Comparison of ENCODE assay signal across 10 mouse cellular contexts in the genomic region with DNA sequence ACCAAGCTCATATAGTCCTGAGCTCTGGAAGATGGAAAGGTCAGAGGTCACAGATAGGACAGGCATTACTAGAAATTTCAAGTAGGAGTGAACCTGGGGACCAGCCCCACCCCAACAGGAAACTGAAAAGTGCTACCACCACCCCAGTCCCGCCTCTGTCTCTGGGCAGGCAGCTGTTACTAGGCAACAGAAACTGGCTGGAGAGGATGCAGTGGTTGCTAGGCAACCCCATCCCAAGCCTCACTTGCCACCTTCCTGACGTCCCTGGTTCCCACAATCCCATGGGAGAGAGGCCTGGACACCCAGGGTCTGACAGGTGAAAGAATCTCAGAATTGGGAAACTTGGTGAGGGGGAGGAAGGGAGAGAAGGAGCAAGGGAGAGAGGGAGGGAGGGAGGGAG. TPM values are rescaled to one million over a fixed set of nuclear protein-coding genes. Genes with fewer than 3 reads are reported as not detected.
DNase-seq lines count a peak whose midpoint lies in the region; ATAC-seq lines count a peak whose summit lies in the region.
"Had no signal": no experiment of that assay in that cellular context is flagged by ENCODE, and none has a peak within 500 bp of the region (broad histone marks: within the 10 kb centered on the region; RNA-seq: fewer than 3 reads in every experiment).

No protein-coding gene starts in this region.

- peaks cover 46% of the 10 kb centered on the region for H3K36me3 ChIP-seq in forebrain, embryonic 14.5 days (ENCODE audit: control insufficient read depth, insufficient read depth, low read length)
- H3K36me3 ChIP-seq in neural tube, embryonic 12.5 days, result peaks cover 42% of the 10 kb centered on the region
- H3K36me3 ChIP-seq in intestine, embryonic 16.5 days (ENCODE audit: control insufficient read depth, insufficient read depth, low read length), result 0 out of 2 replicates have a peak, but pooled peaks cover 4% of the 10 kb centered on the region

- H3K4me2 ChIP-seq in forebrain, embryonic 14.5 days (ENCODE audit: low read length), result peak overlapping the region; percentile 36
- peak overlapping the region; percentile 96 for H3K4me2 ChIP-seq in neural tube, embryonic 12.5 days (replicated peaks)
- no peak overlapping the region for H3K4me2 ChIP-seq in intestine, embryonic 16.5 days (ENCODE audit: low read depth, low read length)

- H3K4me3 ChIP-seq in forebrain, embryonic 14.5 days (ENCODE audit: low read depth, low read length), result no peak overlapping the region
- no peak overlapping the region for H3K4me3 ChIP-seq in neural tube, embryonic 12.5 days
- H3K4me3 ChIP-seq in intestine, embryonic 16.5 days (ENCODE audit: low read length), result no peak overlapping the region

- 7% methylated on average over 2 of the region's 2 CpGs for whole genome bisulfite sequencing in forebrain, embryonic 14.5 days
- WGBS in neural tube, embryonic 12.5 days, result 12% methylated on average over 2 of the region's 2 CpGs
- WGBS in intestine, embryonic 16.5 days, result 29% methylated on average over 2 of the region's 2 CpGs

- peak; percentile 69 for DNase-seq in embryo, embryonic 10.5 days (ENCODE audit: low spot score)
- DNase-seq in forebrain, embryonic 14.5 days (ENCODE audit: low spot score), result peak; percentile 86
- DNase-seq in left cerebral cortex, adult 11 months (ENCODE audit: low spot score), result peak; percentile 77
- no peak for DNase-seq in urinary bladder, postnatal 4 days (ENCODE audit: low spot score in 2 of 2)
- no peak for DNase-seq in liver
- DNase-seq in Muller cell, postnatal 12 days (ENCODE audit: inconsistent ontology term), result no peak
- DNase-seq: thymus, adult 2 months had no signal

- no peaks in the 10 kb centered on the region for H3K9me3 ChIP-seq in forebrain, embryonic 14.5 days (replicated peaks; ENCODE audit: control insufficient read depth, low read length)
- no peaks in the 10 kb centered on the region for H3K9me3 ChIP-seq in neural tube, embryonic 12.5 days
- H3K9me3 ChIP-seq in intestine, embryonic 16.5 days (ENCODE audit: control insufficient read depth, low read length), result no peaks in the 10 kb centered on the region
- H3K9me3 ChIP-seq: G1E had no signal

- H3K9ac ChIP-seq in forebrain, embryonic 14.5 days (ENCODE audit: low read length), result peak overlapping the region; percentile 41; the same call in 1 of the 2 replicates
- 0 out of 2 replicates have a peak overlapping the region, but pooled peaks have one; percentile 13 for H3K9ac ChIP-seq in neural tube, embryonic 12.5 days
- H3K9ac ChIP-seq in intestine, embryonic 16.5 days (ENCODE audit: low read depth, low read length), result no peak overlapping the region

- peaks cover 32% of the 10 kb centered on the region for H3K4me1 ChIP-seq in forebrain, embryonic 14.5 days (ENCODE audit: control insufficient read depth, insufficient read depth, low read length)
- peaks cover 49% of the 10 kb centered on the region for H3K4me1 ChIP-seq in neural tube, embryonic 12.5 days
- peaks cover 19% of the 10 kb centered on the region for H3K4me1 ChIP-seq in intestine, embryonic 16.5 days (ENCODE audit: control insufficient read depth, insufficient read depth, low read length)

- H3K27ac ChIP-seq in forebrain, embryonic 14.5 days (ENCODE audit: low read depth, low read length), result no peak overlapping the region
- H3K27ac ChIP-seq in neural tube, embryonic 12.5 days, result no peak overlapping the region
- H3K27ac ChIP-seq in intestine, embryonic 16.5 days (ENCODE audit: low read length), result no peak overlapping the region

- H3K27me3 ChIP-seq in forebrain, embryonic 14.5 days (replicated peaks; ENCODE audit: control insufficient read depth, insufficient read depth, low read length), result no peaks in the 10 kb centered on the region
- no peaks in the 10 kb centered on the region for H3K27me3 ChIP-seq in neural tube, embryonic 12.5 days (replicated peaks)
- no peaks in the 10 kb centered on the region for H3K27me3 ChIP-seq in intestine, embryonic 16.5 days (replicated peaks; ENCODE audit: control insufficient read depth, insufficient read depth, low read length)

- peak; percentile 49 for ATAC-seq in forebrain, embryonic 14.5 days
- ATAC-seq in neural tube, embryonic 12.5 days (ENCODE audit: low FRiP score, low read depth), result peak; percentile 49; the same call in 1 of the 2 replicates
- no peak for ATAC-seq in intestine, embryonic 16.5 days

RNA-seq across cellular contexts. Expression of a gene that starts 3.4 kb away (rescaled TPM):
- 11.2 and 14.2 TPM in 2 replicates for polyA plus RNA-seq in forebrain, embryonic 14.5 days (2014; fragmentation: Nextera tagmentation; extraction: Ambion mirVana)
- polyA plus RNA-seq in neural tube, embryonic 12.5 days (2016; fragmentation: Nextera tagmentation; extraction: Ambion mirVana), result 18.6 and 19.5 TPM in 2 replicates
- polyA plus RNA-seq in intestine, embryonic 16.5 days (2015; fragmentation: Nextera tagmentation; extraction: Ambion mirVana), result 1.5 and 1.9 TPM in 2 replicates

RNA-seq across cellular contexts. Expression of a gene that starts 3.6 kb away (rescaled TPM):
- 18.9 and 28.4 TPM in 2 replicates for polyA plus RNA-seq in forebrain, embryonic 14.5 days (2014; fragmentation: Nextera tagmentation; extraction: Ambion mirVana)
- 38.7 and 39.2 TPM in 2 replicates for polyA plus RNA-seq in neural tube, embryonic 12.5 days (2016; fragmentation: Nextera tagmentation; extraction: Ambion mirVana)
- 23.1 and 23.3 TPM in 2 replicates for polyA plus RNA-seq in intestine, embryonic 16.5 days (2015; fragmentation: Nextera tagmentation; extraction: Ambion mirVana)

Comparison
In these comparisons a context has a peak if more than half of its experiments do, and no peak if none do; other contexts are left out.
1. DNase-seq: peak in embryo, embryonic 10.5 days (single experiment), forebrain, embryonic 14.5 days (single experiment) and left cerebral cortex, adult 11 months (single experiment); none in urinary bladder, postnatal 4 days (0 of 2), liver (single experiment) and Muller cell, postnatal 12 days (single experiment).